Mouse (Mus musculus) lung, postnatal 10 days (tissue): ENCODE measurements around the gene Ankrd60.

Source experiments
- DNase-seq: peaks from one replicate; pipeline ENCODE4 v3.0.0; 2021

Ankrd60 gene

GRCm38 (mm10) chr2:173583455-173583854 lies 5.3 kb upstream of the Ankrd60 start:
- peak; percentile 34 for DNase-seq

GRCm38 (mm10) chr2:173582903-173583302 lies 4.7 kb upstream of the Ankrd60 start:
- no peak for DNase-seq

- DNase-seq: no peak
Observed at GRCm38 (mm10) chr2:173581096-173581495, 2.9 kb upstream of the Ankrd60 start.

GRCm38 (mm10) chr2:173578595-173578994 lies 430 bp upstream of the Ankrd60 start:
- DNase-seq: no peak

- DNase-seq: peak; percentile 32
Observed at GRCm38 (mm10) chr2:173564179-173564578, 14.0 kb downstream of the Ankrd60 start.

- no peak for DNase-seq
Observed at GRCm38 (mm10) chr2:173563336-173563735, 14.8 kb downstream of the Ankrd60 start.

- peak; percentile 72 for DNase-seq
Observed at GRCm38 (mm10) chr2:173561851-173562442, 16.2 kb downstream of the Ankrd60 start.

GRCm38 (mm10) chr2:173558754-173559396 lies 19.3 kb downstream of the Ankrd60 start:
- DNase-seq: no peak

- peak; percentile 24 for DNase-seq
Observed at GRCm38 (mm10) chr2:173553863-173554262, 24.3 kb downstream of the Ankrd60 start.

GRCm38 (mm10) chr2:173550681-173551080 lies 27.5 kb downstream of the Ankrd60 start:
- peak; percentile 52 for DNase-seq

- DNase-seq: no peak
Observed at GRCm38 (mm10) chr2:173549236-173549635, 28.9 kb downstream of the Ankrd60 start.

- peak; percentile 84 for DNase-seq
Observed at GRCm38 (mm10) chr2:173545992-173546703, 32.0 kb downstream of the Ankrd60 start.

GRCm38 (mm10) chr2:173542716-173543115 lies 35.4 kb downstream of the Ankrd60 start:
- no peak for DNase-seq

GRCm38 (mm10) chr2:173541748-173542147 lies 36.4 kb downstream of the Ankrd60 start:
- no peak for DNase-seq

- DNase-seq: no peak
Observed at GRCm38 (mm10) chr2:173539781-173540180, 38.4 kb downstream of the Ankrd60 start.

- no peak for DNase-seq
Observed at GRCm38 (mm10) chr2:173535886-173536285, 42.3 kb downstream of the Ankrd60 start.

- no peak for DNase-seq
Observed at GRCm38 (mm10) chr2:173535390-173535789, 42.8 kb downstream of the Ankrd60 start.

- DNase-seq: no peak
Observed at GRCm38 (mm10) chr2:173534581-173534980, 43.6 kb downstream of the Ankrd60 start.

- DNase-seq: no peak
Observed at GRCm38 (mm10) chr2:173532711-173533462, 45.3 kb downstream of the Ankrd60 start.

- DNase-seq: no peak
Observed at GRCm38 (mm10) chr2:173528493-173528892, 49.7 kb downstream of the Ankrd60 start.

GRCm38 (mm10) chr2:173522376-173522775 lies 55.8 kb downstream of the Ankrd60 start, which contains the start of gene 1700021F07Rik:
1700021F07Rik (plus strand) TSS chr2:173522586.
- no peak for DNase-seq
